Mouse (Mus musculus): ENCODE results near the gene Creb3l4. TPM values are rescaled to one million over a fixed set of nuclear protein-coding genes. Genes with fewer than 3 reads are reported as not detected.
A peak's percentile ranks its signal among the peaks of the same experiment; 100 is the strongest.

Creb3l4 gene
- polyA plus RNA-seq, 1 experiment from 2014 or later = 3.2 TPM

GRCm38 (mm10) chr3:90248746-90249100 lies 5.4 kb upstream of the Creb3l4 start:
- H3K9ac ChIP-seq (ENCODE audit: low read length) = peak overlapping the region; percentile 71
- 9% methylated on average over 10 of the region's 10 CpGs for WGBS
- H3K4me1 ChIP-seq (ENCODE audit: control insufficient read depth, insufficient read depth, low read length) = peaks cover 11% of the 10 kb centered on the region
- no peaks in the 10 kb centered on the region for H3K9me3 ChIP-seq (ENCODE audit: control insufficient read depth, low read length)
- no peaks in the 10 kb centered on the region for H3K27me3 ChIP-seq (ENCODE audit: control insufficient read depth, insufficient read depth, low read length)
- H3K36me3 ChIP-seq (ENCODE audit: control insufficient read depth, insufficient read depth, low read length) = peaks cover 8% of the 10 kb centered on the region
- H3K27ac ChIP-seq (ENCODE audit: low read depth, low read length) = no peak overlapping the region; the same call in 1 of the 2 replicates
- DNase-seq (ENCODE audit: low spot score, missing footprints) (no peak), ATAC-seq (ENCODE audit: low FRiP score) (no peak)
- H3K4me2 ChIP-seq = peak overlapping the region; percentile 91
- H3K4me3 ChIP-seq (ENCODE audit: low read depth, low read length) = peak overlapping the region; percentile 56

GRCm38 (mm10) chr3:90247960-90248745 lies 4.8 kb upstream of the Creb3l4 start, which contains the start of gene Slc39a1:
TSS of gene Slc39a1 (plus strand) at chr3:90248172.
- Histone ChIP-seq H3K36me3 (ENCODE audit: control insufficient read depth, insufficient read depth, low read length) (peaks cover 8% of the 10 kb centered on the region), H3K9me3 (ENCODE audit: control insufficient read depth, low read length) (no peaks in the 10 kb centered on the region), H3K4me2 (peak within 1 kb of the TSS; percentile 91), H3K9ac (ENCODE audit: low read length) (peak within 1 kb of the TSS; percentile 71), H3K27ac (ENCODE audit: low read depth, low read length) (peak within 1 kb of the TSS; percentile 85), H3K4me3 (ENCODE audit: low read depth, low read length) (peak within 1 kb of the TSS; percentile 56), H3K4me1 (ENCODE audit: control insufficient read depth, insufficient read depth, low read length) (peaks cover 13% of the 10 kb centered on the region), H3K27me3 (ENCODE audit: control insufficient read depth, insufficient read depth, low read length) (no peaks in the 10 kb centered on the region)
- ATAC-seq (ENCODE audit: low FRiP score) (peak; percentile 97), DNase-seq (ENCODE audit: low spot score, missing footprints) (peak; percentile 97)
- WGBS = under 1% methylated on average over 43 of the region's 44 CpGs

DNA sequence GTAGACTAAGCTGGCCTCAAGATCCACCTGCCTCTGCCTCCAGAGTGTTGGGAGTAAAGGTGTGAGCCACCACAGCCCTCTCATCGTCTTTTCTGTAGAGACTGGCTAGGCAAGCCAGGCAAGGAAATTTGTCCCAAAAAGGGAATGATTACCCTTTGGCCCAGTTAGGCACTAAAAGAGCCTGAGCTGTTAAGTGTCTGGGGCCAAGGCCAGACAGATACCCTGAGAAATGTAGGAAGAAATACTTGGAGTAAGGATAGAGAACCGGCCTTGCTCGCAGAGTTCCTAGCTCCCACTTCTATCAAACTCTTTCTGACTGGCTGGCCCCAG lies 4.3 kb upstream of the Creb3l4 start:
- Histone ChIP-seq H3K27me3 (ENCODE audit: control insufficient read depth, insufficient read depth, low read length) (no peaks in the 10 kb centered on the region), H3K27ac (ENCODE audit: low read depth, low read length) (peak overlapping the region; percentile 85)
- ATAC-seq (ENCODE audit: low FRiP score) = peak; percentile 15; the same call in 1 of the 2 replicates

DNA sequence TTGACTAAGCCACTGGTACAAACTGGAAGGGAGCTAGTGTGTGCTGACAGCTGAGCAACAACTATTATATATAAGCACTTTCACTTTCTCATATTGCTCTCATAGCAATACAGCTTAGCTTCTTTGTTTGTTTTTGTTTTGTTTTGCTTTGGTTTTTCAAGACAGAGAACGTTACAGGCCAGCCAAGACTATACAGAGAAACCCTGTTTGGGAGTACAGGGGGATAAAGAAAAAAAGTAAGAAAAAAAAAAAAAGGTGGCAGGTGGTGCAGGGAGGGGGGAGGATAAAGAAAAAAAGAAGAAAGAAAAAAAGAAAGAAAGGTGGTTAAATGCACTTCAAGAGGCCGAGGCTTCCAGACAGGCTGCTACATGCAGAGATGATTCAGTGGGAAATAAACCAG lies 2.1 kb upstream of the Creb3l4 start:
- DNase-seq (ENCODE audit: low spot score, missing footprints) (peak; percentile 17), ATAC-seq (ENCODE audit: low FRiP score) (no peak)
- H3K27me3 ChIP-seq (ENCODE audit: control insufficient read depth, insufficient read depth, low read length) = no peaks in the 10 kb centered on the region
- WGBS = 86% methylated on average over 2 of the region's 2 CpGs
- H3K4me2 ChIP-seq = no peak overlapping the region
- no peak overlapping the region for H3K27ac ChIP-seq (ENCODE audit: low read depth, low read length)
- no peaks in the 10 kb centered on the region for H3K9me3 ChIP-seq (ENCODE audit: control insufficient read depth, low read length)
- H3K4me1 ChIP-seq (ENCODE audit: control insufficient read depth, insufficient read depth, low read length) = peaks cover 17% of the 10 kb centered on the region
- H3K4me3 ChIP-seq (ENCODE audit: low read depth, low read length) = no peak overlapping the region
- no peaks in the 10 kb centered on the region for H3K36me3 ChIP-seq (ENCODE audit: control insufficient read depth, insufficient read depth, low read length)
- H3K9ac ChIP-seq (ENCODE audit: low read length) = no peak overlapping the region

More for the DNA sequence above, 4.3 kb upstream of the Creb3l4 start:
- Histone ChIP-seq H3K4me1 (ENCODE audit: control insufficient read depth, insufficient read depth, low read length) (peaks cover 17% of the 10 kb centered on the region), H3K9ac (ENCODE audit: low read length) (peak overlapping the region; percentile 71), H3K4me2 (peak overlapping the region; percentile 91), H3K9me3 (ENCODE audit: control insufficient read depth, low read length) (no peaks in the 10 kb centered on the region), H3K36me3 (ENCODE audit: control insufficient read depth, insufficient read depth, low read length) (peaks cover 8% of the 10 kb centered on the region), H3K4me3 (ENCODE audit: low read depth, low read length) (peak overlapping the region; percentile 56)
- no peak for DNase-seq (ENCODE audit: low spot score, missing footprints)
- 0% methylated on average over 3 of the region's 3 CpGs for WGBS

DNA sequence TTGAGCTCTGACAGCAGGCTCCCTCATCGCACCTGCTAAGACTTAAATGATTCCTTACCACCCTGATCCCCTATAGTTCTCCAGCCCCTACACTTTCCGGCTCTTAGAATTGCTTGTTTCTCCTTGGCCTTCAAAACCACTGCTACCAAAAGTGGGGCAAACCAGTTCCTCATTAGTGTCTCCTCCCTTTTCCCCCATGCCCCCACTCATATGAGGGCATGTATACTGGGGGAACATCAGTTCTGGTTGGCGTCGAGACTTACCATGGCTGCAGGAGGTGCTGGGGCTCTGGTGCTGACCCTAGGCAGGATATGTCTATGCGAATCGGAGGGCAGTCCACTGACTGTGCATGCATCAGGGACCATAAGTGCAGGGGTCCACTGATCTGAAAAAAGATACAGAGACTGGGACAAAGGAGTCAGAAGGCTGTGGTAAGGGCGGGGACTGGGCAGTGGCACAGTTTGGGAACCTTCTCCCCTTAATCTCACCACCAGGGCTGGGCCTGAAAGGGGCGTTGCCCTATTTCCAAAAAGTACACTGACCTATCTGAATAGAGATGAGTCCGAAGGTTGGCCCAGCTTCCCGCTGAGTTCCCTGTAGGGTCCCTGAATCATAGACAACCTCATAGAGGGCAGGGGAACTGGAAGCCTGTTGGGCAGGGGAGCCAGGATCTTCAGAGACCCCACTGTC lies 1.5 kb downstream of the Creb3l4 start:
- no peaks in the 10 kb centered on the region for H3K36me3 ChIP-seq (ENCODE audit: control insufficient read depth, insufficient read depth, low read length)
- H3K27me3 ChIP-seq (ENCODE audit: control insufficient read depth, insufficient read depth, low read length) = no peaks in the 10 kb centered on the region
- ATAC-seq (ENCODE audit: low FRiP score) = no peak
- no peak for DNase-seq (ENCODE audit: low spot score, missing footprints)
- no peak overlapping the region for H3K4me2 ChIP-seq
- H3K4me3 ChIP-seq (ENCODE audit: low read depth, low read length) = no peak overlapping the region
- H3K27ac ChIP-seq (ENCODE audit: low read depth, low read length) = no peak overlapping the region
- no peaks in the 10 kb centered on the region for H3K9me3 ChIP-seq (ENCODE audit: control insufficient read depth, low read length)
- peaks cover 6% of the 10 kb centered on the region for H3K4me1 ChIP-seq (ENCODE audit: control insufficient read depth, insufficient read depth, low read length)
- no peak overlapping the region for H3K9ac ChIP-seq (ENCODE audit: low read length)
- 82% methylated on average over 10 of the region's 10 CpGs for WGBS

DNA sequence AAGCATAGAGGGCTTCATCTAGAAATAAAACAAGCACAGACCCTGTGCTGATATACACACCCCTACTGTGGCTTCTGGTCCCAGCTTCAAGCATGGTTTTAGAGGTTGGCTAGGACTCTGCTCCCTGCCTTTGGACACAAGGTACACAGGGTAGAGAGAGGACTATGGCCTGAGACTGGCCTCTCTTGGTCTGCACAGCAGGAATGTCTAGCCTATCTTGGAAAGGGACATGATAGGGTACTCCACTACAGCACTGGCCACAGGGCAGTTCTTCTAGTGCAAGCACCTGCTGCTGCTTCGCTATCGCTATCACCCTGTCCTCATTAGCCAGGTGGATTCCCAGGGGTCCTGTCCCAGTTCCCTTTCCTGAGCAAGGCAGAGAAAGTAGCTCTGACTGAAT lies 2.1 kb downstream of the Creb3l4 start:
- WGBS = 92% methylated on average over 2 of the region's 2 CpGs
- Histone ChIP-seq H3K4me2 (no peak overlapping the region), H3K27me3 (ENCODE audit: control insufficient read depth, insufficient read depth, low read length) (no peaks in the 10 kb centered on the region), H3K9ac (ENCODE audit: low read length) (no peak overlapping the region), H3K4me3 (ENCODE audit: low read depth, low read length) (no peak overlapping the region), H3K27ac (ENCODE audit: low read depth, low read length) (no peak overlapping the region), H3K36me3 (ENCODE audit: control insufficient read depth, insufficient read depth, low read length) (no peaks in the 10 kb centered on the region), H3K9me3 (ENCODE audit: control insufficient read depth, low read length) (no peaks in the 10 kb centered on the region), H3K4me1 (ENCODE audit: control insufficient read depth, insufficient read depth, low read length) (peaks cover 6% of the 10 kb centered on the region)
- peak; percentile 70 for DNase-seq (ENCODE audit: low spot score, missing footprints)
- no peak for ATAC-seq (ENCODE audit: low FRiP score)

DNA sequence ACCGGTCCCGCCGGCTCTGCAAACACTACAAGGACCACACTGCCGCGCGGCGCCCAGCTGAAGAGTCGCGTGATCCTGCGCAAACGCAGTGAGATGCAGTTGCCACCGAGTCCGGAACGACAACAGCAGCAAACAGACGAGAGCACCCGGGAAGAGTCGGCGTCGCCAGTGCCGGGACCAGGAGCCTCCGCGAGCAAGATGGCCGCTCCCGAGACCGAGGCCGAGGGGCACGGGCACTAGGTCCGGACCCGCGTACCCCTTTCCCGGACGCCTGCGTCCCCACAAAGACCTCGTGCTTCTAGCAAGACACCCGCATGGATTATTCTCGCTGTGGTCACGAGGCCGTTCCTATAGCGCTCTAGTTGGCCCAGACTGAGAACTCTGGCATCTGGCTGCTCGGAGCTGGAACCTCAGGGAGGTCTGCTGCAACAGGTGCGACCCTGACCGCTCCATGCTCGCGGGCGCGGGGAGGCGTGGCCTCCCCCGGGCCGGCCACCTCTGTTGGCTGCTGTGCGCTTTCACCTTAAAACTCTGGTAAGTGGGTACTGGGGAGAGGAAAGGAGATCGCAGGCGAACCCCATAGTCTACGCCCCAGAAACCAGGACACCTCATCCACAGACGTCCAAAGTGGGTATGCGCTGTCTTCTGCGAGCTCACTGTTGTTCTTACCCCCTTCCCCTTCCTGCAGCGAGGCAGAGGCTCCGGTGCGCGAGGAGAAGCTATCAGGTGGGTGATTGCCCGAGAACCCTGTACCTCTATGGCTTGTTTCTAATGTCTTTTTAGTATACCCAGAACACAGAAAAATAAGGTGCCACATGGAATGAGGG lies 11.6 kb downstream of the Creb3l4 start, which contains the start of gene Jtb:
Gene Jtb, plus strand, starts transcription at position 91 of the 827 bp plus-strand sequence.
- DNase-seq (ENCODE audit: low spot score, missing footprints) (peak; percentile 98), ATAC-seq (ENCODE audit: low FRiP score) (peak; percentile 97)
- under 1% methylated on average over 61 of the region's 61 CpGs for WGBS

DNA sequence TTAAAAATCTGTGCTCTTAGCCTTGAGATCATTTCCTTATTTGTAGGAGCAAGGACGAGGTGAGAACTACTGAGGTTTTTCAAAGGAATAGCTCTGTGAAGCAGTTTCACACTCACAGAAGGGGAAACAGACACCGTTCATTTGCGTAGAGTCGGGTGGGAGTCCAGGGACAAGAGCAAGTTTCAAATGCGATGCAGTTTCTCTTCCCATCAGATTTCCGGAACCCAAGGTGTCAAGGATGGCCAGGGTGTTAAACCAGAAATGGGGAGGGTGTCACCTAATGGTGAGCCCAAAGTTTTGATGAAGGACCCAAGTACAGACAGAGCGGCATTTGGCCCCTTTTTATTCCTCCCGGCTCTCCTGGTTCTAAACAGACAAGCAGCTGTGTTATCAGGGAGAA lies 12.2 kb downstream of the Creb3l4 start:
- peak overlapping the region; percentile 83 for H3K4me2 ChIP-seq
- H3K27ac ChIP-seq (ENCODE audit: low read depth, low read length) = peak overlapping the region; percentile 45; the same call in 1 of the 2 replicates
- H3K27me3 ChIP-seq (ENCODE audit: control insufficient read depth, insufficient read depth, low read length) = no peaks in the 10 kb centered on the region
- H3K4me3 ChIP-seq (ENCODE audit: low read depth, low read length) = peak overlapping the region; percentile 83
- H3K36me3 ChIP-seq (ENCODE audit: control insufficient read depth, insufficient read depth, low read length) = peaks cover 3% of the 10 kb centered on the region; the same call in 1 of the 2 replicates
- peaks cover 5% of the 10 kb centered on the region; the same call in 1 of the 2 replicates for H3K4me1 ChIP-seq (ENCODE audit: control insufficient read depth, insufficient read depth, low read length)
- ATAC-seq (ENCODE audit: low FRiP score) (no peak), DNase-seq (ENCODE audit: low spot score, missing footprints) (no peak)
- WGBS = 15% methylated on average over 8 of the region's 8 CpGs
- H3K9ac ChIP-seq (ENCODE audit: low read length) = peak overlapping the region; percentile 83
- H3K9me3 ChIP-seq (ENCODE audit: control insufficient read depth, low read length) = no peaks in the 10 kb centered on the region

More for the DNA sequence above, 11.6 kb downstream of the Creb3l4 start, which contains the start of gene Jtb:
- Histone ChIP-seq H3K4me3 (ENCODE audit: low read depth, low read length) (peak within 1 kb of the TSS; percentile 83), H3K4me1 (ENCODE audit: control insufficient read depth, insufficient read depth, low read length) (peaks cover 5% of the 10 kb centered on the region; the same call in 1 of the 2 replicates), H3K9me3 (ENCODE audit: control insufficient read depth, low read length) (no peaks in the 10 kb centered on the region), H3K36me3 (ENCODE audit: control insufficient read depth, insufficient read depth, low read length) (peaks cover 3% of the 10 kb centered on the region; the same call in 1 of the 2 replicates), H3K4me2 (peak within 1 kb of the TSS; percentile 83), H3K27ac (ENCODE audit: low read depth, low read length) (peak within 1 kb of the TSS; percentile 45), H3K9ac (ENCODE audit: low read length) (peak within 1 kb of the TSS; percentile 83), H3K27me3 (ENCODE audit: control insufficient read depth, insufficient read depth, low read length) (no peaks in the 10 kb centered on the region)
